Mouse (Mus musculus) spleen, postnatal 4 days (tissue): ENCODE data around the gene Fxyd4.

Experiments used
- DNase-seq, 2 experiments: peaks; one replicate each; pipeline ENCODE4 v3.0.0; 2022; ENCODE audit warnings: low spot score in 2 of 2

Gene Fxyd4

DNA sequence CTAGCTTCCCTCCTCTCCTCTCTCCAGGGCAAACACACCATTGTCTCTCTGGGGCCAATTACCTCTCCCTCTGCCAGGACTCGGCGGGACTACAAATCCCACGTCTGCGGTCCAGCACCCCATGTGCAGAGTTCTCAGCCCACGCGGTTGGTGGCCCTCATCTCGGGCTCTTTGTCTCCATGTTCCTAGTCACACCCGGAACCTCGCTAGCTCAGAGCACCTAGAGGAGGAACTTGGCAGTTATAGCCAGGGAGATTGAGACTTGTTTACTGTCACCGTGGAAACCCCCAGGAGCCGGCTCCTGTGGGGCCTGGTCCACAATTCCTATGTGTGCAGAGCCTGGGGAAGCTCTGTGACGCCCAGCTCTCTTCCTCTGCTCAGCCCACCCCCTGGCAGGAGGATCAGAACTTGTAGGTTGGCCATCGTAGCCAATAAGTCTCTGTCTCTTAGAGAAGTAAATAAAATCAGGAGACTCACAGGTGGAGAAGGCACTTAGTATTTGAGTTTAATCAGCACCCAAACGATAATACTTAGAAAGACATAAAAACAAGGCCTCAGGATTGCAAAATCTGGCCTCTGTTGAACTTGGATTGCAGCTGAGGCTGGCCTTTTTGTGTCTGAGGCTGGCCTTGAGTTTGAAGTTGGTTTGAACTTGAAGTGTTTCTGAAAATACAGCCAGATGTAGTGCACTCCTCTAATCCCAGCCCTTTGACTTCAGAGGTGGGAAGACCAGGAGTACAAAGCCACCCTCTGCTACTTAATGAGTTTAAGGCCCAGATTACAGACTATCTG is 45.9 kb downstream of the Fxyd4 start:
- DNase-seq = no peak

- no peak for DNase-seq
These were observed 47.2 kb downstream of the Fxyd4 start for GRCm38 (mm10) chr6:117890257-117890656.

DNA sequence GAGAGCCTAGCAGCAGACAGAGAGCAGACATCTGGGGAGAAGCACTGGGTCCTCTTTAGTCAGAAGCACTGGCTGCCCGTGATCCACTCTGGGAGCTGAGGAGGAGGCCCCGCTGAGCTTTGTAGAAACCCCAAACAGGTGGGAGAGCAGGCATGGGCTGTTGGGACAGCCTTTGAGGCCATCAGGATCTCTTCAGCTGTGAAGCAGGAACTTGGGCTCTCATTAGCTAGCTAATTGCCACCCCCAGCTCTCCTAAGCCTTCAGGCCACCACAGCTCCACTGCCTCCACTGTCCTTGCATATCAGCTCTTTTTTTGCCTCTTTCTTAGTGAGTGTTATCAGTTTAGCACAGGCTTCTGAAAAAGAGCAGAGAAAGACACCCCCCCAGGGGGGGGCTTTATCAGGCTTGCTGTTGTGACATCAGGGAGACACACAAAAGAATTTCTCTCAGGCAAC is 48.8 kb downstream of the Fxyd4 start:
- peak in 1 of 2 experiments; percentile 50 for DNase-seq

DNA sequence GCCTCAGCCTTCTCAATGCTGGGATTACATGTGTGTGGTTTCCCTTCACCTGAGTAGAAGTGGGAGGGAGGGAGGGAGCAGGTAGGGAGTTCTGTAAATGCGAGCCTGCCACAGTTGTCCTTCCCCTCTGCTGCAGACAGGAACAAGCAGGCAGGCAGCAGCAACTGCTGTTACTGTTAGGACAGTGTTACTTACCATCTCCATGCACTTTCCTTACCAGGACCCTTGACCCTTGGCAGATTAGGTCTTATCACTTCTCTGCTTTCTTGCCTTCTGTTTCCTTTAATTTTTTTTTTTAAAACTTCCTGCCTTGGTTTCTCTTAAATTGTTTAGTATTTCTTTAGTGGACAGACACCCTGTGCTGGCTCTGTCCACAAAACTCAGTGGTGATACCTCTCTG is 49.5 kb downstream of the Fxyd4 start:
- DNase-seq = no peak

DNA sequence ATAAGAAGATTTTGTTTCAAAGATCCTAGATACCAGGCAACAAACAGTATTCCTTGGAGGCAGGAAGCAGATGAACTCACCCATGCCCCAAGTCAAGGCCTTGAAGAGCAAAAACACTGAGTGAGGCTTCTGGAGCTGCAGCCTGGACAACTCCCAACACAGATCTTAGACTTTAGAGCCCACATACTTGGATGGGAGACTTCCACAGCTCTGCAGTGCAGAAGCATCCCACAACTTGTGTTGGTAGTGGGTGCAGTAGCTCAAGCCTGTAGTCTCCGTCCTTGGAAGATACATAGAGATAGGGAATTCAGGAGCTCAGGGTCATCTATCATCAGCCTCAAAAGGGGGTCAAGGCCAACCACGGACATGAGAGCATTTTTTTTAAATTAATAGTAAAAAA is 51.5 kb downstream of the Fxyd4 start:
- no peak for DNase-seq
